Mouse (Mus musculus) T-cell, adult 2 months (primary cell): ENCODE measurements around the gene Chchd6.

Experiments
- DNase-seq: peaks from one replicate; pipeline ENCODE4 v3.0.0; 2022; ENCODE audit warnings: low spot score

The Chchd6 gene

DNA sequence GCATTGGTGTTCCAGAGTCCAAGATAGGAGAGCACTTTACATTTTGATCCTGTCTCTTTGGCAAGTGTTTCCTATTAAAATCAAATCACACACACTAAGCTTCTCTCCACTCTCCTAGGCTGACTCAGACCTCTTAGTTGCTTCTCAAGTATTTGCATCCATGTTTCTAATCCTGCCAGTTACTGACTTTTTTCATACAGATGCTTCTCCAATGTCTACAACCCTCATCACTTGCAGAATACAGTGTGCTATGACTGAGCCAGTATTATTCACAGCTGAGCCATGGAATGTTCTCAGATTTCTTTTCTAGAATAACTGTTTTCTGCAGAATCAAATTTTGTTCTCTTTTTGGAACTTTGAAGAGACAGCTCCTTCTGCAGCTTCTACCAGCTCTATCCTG, 85.3 kb downstream of the Chchd6 start:
- DNase-seq = no peak

DNA sequence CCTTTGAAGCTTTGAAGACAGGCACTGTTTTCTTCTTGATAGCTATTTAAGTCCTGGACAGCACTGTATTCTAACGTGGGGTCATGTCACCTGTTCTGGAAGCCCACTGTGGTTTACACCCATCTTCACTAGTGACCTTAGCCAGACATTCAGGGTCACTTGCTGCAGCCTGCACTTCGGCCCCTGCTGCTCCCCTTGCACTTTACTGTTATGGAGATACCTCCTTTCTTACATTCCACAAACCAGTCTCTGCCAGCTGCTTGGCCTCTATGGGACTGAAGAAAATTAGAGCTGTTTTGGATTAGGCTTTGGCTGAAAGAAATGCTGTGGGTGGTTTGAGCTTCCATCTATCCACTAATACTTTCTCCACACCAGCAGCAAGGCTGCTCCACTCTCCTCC, 86.7 kb downstream of the Chchd6 start:
- no peak for DNase-seq

DNA sequence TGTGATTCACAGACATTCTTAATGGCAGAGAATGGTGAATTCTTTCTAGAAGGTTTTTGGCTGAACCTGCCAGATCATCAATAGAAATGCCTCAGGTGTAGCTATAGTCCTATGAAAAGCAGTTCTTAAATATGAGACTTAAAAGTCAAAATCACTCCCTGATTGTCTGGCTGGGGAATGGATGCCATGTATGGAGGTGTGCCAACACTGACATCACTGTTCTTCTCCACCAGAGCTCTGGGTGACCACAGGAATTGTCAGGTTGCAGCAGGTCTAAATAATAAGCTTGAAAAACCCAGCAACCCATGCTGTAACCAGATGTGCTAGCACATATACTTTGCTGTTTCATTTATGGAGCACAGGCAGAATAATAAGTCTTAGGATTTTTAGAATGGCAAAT, 87.2 kb downstream of the Chchd6 start:
- no peak for DNase-seq

DNA sequence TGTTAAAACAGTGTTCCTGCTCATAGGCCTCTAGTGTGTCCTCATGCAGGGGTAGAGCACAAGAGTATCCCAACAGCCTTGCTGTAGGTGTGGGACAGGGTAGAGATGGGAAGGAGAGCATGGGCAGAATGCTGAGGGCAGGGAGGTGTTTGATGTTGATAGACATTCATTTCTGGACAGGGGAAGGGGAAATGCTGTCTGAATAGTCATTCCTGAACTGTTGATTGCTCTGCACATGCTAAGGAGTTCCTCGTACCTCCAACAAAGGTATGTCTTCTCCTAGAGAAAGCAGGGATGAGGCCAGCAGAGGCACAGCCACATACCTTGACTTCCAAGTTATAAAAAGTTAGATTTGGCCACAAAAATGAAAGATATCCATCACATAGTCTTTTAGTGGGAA, 95.5 kb downstream of the Chchd6 start:
- no peak for DNase-seq

DNA sequence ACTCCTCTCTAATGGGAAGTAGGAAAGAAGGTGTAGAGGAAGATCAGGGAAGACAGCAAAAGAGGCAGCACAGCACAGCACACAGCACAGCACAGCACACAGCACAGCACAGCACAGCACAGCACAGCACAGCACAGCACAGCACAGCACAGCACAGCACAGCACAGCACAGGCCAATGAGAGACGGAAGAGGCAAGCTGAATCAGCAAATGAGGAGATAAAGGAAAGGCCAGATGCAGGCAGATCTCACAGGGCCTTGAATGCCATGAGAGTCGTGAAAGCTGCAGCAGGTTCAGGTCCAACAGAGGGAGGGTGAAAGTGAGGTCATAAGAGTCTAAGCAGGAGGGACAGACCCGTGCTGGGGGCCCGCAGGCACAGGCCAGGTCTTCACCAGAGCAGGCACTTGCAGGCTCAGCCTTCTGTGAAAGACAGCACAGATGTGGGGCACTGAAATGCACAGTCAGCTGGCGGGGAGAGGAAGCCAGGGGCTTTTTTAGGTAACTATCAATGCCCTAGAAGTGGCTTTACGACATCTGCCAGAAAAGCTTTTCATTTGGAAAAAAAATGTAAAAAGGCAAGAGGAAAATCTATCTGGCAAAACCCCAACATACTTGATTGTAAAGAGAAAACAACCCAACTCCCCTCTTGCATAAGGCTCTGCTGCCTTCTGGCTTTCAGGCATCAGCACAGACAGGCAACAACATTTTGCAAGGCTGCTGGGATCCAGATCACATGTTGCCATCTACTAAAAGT, 96.5 kb downstream of the Chchd6 start:
- no peak for DNase-seq

DNA sequence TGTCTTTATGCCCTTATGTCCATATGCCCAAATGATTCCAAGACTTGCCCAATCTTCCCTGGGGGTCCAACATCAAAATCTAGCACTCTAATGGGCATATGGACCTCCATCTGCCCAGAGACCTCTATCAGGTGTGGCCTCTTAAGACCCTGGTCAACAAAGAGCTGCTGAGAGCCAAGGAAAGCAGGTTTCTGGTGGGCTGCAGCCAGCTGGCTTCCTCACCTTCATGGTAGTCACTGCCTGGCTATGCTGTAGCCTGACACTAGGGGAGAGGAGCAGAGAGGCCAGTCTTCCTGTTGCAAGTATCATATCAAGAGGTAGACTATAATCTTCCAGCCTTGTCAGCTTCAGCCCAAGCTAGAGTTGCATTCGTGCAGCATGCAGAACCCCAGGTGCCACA, 98.5 kb downstream of the Chchd6 start:
- no peak for DNase-seq

DNA sequence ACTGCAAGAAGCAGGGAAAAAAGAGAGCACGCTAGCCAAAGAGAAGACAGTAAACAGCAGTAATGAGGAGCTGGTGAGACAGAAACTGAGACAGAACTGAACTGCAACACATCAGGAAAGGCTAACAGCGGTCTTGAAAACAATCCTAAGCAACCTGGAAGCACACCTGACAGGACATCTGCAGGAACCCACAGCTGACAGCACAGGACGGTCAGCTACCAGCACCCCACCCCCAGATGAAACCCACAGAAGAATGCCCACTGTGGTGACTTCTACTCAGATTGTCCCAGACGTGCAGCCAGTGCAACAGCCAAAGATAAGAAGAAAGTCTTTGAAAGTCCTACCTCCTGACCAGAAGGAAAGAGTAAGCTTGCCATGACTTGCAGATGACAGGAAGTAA, 103.1 kb downstream of the Chchd6 start:
- DNase-seq = no peak

DNA sequence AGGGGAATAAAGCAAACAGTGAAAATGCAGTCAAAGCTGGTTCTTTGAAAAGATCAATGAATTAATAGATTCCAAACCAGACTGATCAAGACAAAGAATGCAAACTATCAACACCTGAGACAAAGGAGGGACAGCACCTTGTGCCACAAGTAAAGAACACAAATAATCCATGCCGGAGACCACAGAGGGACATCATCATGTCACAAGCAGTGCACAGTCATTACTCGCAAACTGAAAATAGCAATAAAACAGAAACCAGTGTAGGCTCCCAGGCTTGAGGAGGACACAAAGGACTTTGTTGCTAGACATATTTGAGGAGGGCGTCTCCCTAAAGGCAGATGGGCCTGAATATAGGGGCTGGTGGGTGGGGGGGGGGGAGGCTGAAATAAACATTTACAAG, 105.1 kb downstream of the Chchd6 start:
- DNase-seq = no peak

DNA sequence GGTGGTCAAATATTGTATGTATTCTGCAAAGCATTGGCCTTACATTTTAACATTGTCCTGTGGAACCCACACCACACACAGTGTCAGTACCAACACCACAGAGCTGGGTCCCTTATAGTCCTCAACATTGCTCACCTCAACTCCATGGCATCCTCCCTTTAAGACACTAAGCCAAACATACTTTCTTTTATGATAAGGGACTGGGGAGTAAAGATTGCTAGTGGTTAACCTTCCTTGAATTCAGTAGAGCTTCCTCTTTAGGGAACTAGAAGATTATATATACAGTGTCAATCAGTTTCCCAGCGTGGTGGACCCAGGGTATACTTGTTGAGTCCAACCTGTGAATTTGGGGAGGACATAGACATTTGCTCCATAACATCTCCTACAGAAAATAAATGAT, 105.9 kb downstream of the Chchd6 start:
- DNase-seq = no peak

DNA sequence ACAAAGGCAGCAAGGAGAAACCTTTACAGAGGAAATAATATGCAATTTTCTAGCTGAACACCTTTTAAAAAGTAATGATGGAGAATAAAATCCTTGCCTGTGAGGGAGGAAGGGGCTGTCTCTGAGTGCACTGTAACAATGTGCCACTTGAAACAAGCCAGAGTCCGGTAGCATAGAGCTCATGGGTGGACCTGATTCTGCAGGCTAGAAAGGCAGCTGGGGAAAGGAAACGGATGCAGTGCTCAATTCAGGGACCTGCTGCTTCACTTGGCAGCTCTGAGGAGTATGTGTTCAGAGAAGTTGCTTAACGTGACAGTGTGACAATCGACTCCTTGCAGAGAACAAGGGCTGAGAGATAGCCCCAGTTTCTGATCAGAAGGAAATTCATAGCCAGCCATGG, 109.4 kb downstream of the Chchd6 start:
- DNase-seq = no peak

DNA sequence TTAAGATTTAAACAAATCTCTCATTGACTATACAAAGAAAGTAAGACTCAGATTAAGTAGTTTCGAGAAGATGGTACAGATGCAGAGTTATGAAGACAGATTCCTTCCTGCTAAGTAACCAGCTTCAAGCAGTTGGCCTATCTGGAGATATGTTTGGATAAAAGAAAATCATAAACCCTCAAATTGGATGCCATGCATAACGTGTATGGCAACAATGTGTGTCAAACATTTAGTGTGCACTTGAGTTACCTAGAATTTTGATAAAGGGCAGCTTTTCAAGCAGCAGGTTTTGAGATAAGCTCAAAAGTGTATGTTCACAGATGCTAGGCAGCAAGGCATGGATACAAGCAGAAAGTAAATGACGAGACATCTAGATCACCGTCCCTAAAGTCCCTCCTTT, 114.3 kb downstream of the Chchd6 start:
- DNase-seq = no peak

DNA sequence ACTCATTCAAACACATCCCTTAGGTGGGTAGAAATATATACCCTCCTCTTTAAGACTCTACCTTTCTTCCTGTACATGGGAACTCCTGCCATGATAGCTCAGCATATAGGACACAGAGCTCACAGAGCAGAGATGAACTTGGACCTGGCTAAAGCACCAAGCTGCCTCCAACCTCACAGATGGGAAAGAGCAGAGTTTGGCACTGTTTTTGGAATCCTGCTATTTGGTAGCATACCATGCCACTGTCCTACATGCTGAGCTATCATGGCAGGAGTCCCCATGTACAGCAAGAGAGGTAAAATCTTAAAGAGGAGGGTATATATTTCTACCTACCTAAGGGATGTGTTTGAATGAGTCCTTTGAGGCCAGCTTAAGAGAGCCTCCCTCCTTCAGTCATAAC, 127.5 kb downstream of the Chchd6 start:
- DNase-seq = no peak

DNA sequence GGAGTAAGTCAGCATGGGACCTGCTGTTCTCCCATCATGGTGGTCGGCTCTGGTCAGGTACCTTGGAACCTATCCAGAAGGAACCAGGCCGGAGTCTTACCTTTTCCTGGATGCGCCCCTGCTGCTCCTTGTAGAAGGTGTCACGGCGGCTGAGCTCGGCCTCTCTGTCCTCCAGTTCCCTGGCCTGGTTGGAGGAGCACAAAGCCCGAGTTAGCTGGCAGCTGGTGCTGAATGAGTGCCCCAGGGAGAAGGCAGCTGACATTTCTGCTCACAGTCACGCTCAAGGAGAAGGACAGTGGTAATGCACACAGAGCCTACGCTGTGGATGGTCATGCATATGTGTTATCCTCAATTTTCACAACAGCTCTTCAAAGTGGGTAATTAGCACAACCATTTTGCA, 128.2 kb downstream of the Chchd6 start:
- DNase-seq = no peak

DNA sequence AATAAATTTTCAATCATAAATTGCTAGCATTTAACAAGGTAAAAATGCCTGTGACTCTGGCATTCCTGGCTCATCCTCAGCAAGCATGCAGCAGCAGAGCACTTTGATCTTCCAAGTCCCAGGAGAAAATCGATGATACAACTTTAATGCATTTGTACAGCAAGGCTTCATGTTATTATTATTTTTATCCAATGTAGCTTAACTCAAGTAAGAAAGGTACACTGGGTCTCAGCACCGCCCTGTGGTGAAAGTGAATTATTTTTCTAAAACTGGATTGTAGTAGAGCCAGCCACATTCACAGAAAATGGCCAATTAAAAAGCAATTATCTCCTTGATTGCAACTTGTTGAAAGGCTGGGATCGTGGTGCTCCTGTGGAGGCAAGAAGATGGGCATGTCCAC, 128.6 kb downstream of the Chchd6 start:
- no peak for DNase-seq

DNA sequence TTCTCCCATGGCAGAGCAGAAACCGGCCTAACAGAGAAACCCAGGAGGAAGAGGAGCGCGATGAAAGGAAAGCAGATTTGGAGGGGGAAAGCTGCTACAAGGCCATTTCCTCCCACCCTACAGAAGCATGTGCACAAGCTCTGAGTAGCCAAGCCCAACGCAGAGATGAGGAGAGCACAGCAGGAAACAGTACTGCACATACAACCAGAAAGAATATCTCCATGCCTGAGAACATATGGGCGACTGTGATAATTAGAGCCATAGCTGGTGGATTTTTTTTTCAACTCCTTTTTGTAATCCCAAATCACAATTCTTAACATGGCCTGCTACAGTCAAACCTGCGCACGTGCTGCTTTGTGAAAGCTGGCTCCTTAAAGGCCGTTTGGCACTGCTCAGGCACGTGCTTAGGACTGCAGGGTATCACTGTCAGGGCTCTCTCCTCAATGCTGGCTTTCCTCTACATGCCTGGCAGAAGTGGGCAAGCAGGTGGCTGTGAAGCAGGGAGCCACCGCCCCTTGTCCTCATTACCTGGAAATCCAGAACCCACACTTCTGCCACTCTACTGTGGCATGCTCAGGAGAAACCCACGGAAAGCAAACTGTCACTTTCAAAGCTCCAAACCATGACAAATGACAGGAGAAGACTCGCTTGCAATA, 129.3 kb downstream of the Chchd6 start:
- no peak for DNase-seq

DNA sequence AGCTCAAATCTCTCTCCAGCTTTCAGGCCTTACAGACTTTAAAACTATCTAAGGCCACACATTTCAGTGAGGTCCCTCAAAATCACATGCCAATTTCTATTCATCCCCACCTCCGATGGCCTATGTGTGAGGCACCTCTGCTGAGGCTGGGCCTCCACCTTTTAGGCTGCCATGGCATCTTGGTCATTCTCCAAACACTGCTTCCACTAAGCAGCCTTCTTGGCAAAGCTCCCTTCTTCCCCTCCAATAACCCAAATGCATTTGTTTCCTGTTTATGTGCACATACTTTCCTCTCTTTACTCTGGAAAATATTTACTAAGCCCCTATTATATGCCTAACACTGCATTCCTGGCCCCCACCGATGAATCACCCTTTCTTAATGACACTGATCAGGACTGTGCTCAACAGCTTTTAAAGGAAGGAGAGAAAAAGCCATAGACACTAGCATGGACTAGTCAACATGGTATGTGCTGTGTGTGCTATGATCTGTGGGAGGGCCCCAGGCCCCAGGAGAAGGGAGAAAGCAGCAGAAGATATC, 133.2 kb downstream of the Chchd6 start:
- DNase-seq = no peak

DNA sequence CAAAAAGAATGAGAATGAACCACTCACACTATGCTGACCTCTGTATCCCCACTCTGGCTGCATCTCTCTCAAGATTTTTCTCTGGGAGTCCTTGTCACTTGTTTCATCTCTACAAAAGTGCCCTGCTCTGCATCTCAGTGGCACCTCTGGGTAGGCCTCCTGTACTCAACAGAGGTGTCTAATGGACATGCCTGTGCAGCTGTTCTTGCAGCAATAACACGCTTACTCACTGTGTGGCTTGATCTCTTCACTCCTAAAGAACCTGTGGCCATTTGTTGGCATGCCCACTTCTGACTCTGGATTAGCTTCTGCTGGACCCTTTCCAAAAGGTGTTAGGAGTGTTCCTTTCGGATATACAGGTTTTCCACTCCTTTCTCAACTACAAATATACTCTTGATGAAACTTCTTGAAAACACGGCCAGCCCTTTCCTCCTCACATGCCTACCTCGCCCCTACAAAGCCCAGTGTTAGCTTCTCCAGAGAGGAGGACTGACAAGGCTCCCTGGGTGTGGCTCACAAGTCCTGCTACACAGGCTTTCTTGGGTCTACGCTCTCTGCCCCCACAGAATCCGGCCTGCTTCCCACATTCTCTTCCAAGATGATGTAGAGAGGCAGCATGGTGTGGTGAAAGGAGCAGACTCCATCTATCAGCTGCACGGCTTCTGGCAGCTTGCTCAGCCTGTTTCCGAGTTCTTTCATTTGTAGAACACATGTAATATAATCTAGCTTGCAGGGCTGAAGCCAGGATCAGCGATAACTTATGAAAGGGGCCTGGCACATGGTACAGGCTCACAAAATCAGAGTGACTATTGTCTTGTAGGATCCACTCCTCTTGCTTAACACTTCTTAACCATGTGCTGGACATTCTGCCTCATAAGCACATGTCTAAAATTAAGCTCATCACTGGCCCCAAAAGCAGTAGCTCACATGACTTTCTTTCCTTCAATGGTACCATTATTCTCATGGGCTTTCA, 133.9 kb downstream of the Chchd6 start:
- DNase-seq = no peak

DNA sequence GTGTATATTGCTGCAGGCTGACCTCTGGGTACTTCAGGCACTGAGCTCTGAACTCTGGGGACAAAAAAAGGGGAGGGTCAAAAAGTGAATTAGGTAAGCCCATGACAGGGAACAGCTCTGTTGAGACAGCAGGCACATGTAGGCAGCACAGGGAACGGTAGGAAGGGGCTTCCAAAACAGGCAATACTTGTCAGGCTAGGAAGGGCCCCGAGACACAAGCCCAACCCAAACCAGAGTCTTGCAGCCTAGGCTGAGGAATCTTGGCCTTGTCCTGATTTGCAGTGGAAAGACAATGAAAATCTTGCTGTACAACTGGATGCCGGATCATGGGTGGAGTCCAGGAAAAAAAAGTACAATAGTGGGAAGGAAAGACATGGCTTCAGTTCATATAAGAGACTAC, 135.8 kb downstream of the Chchd6 start:
- DNase-seq = no peak

DNA sequence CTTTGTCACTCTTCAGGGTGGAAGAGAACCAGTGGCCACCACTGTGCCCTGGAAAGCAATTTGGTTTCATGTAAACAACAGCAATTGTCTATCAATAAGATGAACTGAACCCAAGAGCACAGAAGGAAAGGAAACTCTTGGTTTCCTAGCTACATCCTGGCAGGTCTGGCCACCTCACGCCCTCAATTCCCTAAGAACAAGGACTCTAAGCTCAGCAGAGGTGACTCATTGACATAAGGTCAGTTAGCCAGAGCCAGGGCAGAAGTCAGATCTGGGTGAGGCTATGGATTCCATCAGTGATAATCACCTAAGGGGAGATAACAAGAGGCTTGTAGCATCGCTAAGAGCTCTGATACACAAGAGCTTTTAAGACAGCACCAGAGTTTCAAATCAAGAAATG, 137.9 kb downstream of the Chchd6 start:
- no peak for DNase-seq

DNA sequence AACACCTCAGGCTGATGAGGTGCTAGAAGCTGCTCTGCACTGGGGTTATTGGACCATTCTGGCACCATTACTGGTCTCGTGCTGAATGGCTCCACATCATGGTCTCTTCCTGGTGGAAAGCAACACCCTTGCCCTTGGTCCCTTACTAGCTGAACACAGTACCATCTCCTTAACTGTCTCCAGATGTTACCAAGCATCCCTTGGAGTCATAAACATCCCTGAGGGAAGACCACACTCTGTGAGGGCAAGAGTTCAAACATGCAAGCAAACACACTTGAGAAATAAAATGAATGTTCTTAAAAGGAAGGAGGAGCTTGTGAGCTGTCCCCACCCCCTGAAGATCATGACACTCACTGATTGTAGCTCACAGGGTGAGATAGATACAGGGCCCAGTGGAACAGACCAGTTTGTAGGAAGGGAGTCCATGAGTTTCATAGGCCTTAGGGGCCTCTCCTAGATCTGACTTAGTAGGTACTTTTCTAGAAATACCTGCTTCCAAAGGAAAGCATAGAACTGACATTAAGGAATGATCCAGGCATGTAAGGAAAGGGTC, 139.0 kb downstream of the Chchd6 start:
- no peak for DNase-seq

DNA sequence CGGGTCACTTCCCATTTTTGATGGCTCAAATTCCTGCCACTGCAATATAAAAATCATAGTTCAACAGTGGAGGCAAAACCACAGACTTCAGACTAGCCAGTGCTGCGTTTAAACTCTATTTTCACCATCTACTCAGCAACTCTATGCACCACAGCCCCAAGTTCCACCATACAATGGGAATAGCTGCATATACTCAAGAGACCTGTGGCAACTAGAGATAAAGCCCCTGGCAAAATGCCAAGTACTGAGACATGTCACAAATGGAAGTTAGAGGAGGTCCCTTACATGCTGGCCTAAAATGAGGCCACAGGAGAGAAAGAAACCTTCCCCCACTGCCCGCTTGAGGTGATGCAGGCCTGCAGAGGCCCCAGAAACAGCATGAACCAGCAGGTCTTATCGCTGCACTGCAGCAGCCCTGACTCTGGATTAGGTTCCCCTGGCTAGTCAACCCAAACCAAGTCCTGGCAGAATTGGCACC, 139.9 kb downstream of the Chchd6 start:
- DNase-seq = no peak

DNA sequence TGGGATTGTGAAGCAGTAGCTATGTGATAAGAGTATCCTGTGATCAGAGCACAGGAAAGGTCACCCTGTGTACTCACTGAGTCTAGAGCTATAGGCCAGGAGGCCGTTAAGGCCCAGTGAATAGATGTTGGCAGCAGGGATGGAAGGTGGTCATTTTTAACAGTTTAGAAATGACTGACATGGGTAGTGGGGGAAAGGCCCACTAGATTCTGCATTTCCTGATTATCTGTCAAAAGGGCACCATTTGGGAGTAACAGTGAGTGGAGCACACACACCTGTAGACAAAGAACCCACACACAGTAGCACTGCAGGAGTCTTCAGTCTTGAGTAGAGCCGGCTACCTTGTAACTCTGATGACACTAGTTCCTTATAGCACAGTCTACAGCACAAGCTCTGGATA, 141.0 kb downstream of the Chchd6 start:
- DNase-seq = no peak
